Mouse (Mus musculus) testis, adult 2 months (tissue): ENCODE data around the gene Zfp42.

Experiments
- CTCF ChIP-seq: fragments of 200-500 bp; IDR thresholded peaks from 2 replicates; pipeline ENCODE4 v1.5.1; 2012; ENCODE audit warnings: low read depth, mild to moderate bottlenecking, inconsistent platforms, low read length, moderate library complexity; ENCODE audit not compliant: control insufficient read depth, insufficient read depth, insufficient replicate concordance
- POLR2A ChIP-seq: fragments of 200-500 bp; IDR thresholded peaks from 2 replicates; pipeline ENCODE4 v1.6.1; 2012; ENCODE audit warnings: low read depth, mild to moderate bottlenecking, inconsistent platforms, low read length, moderate library complexity; ENCODE audit not compliant: control insufficient read depth

DNA sequence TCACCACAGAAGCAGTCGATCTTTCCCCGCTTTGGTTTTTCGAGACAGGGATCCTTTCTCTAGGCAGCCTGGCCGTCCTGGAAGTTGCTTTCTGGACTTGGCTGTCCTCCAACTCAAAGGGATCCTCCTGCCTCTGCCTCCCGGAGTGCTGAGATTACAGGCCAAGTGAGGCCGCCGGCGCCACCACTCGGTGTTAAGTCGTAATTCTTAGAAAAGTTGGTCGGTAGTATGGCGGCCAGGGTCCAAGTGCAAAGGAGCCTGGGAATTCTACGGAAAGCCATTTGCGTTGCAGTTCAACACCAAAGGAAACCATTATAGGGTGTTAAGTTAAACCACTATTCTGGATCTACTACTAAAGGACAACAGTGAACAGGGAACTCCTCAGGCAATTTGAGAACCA is 1.1 kb downstream of the Zfp42 start:
- peak; percentile 48 for TF ChIP-seq POLR2A
- no peak for TF ChIP-seq CTCF
